Mouse (Mus musculus): ENCODE results near the gene Ddx41. TPM values are rescaled to one million over a fixed set of nuclear protein-coding genes. Genes with fewer than 3 reads are reported as not detected.

The Ddx41 gene
- polyA plus RNA-seq, 1 experiment from 2014 or later: 66.1 TPM

- no peak overlapping the region for H3K9ac ChIP-seq (ENCODE audit: low read length)
- H3K9me3 ChIP-seq (ENCODE audit: control insufficient read depth, low read length): no peaks in the 10 kb centered on the region
- no peak overlapping the region for H3K4me2 ChIP-seq (ENCODE audit: low read depth, low read length)
- no peak overlapping the region for H3K27ac ChIP-seq (ENCODE audit: low read length)
- no peaks in the 10 kb centered on the region for H3K27me3 ChIP-seq (ENCODE audit: control insufficient read depth, insufficient read depth, low read depth, low read length)
- H3K4me1 ChIP-seq (replicated peaks; ENCODE audit: control insufficient read depth, insufficient read depth, low read length): peaks cover 11% of the 10 kb centered on the region
- 90% methylated on average over 9 of the region's 9 CpGs for WGBS
- H3K4me3 ChIP-seq (ENCODE audit: low read length): no peak overlapping the region
- H3K36me3 ChIP-seq (ENCODE audit: control insufficient read depth, insufficient read depth, low read length): peaks cover 29% of the 10 kb centered on the region
- no peak for ATAC-seq (ENCODE audit: low read depth)
Observed at GRCm38 (mm10) chr13:55505810-55506209, 30.6 kb downstream of the Ddx41 start.

GRCm38 (mm10) chr13:55504390-55504789, 32.1 kb downstream of the Ddx41 start:
- H3K4me3 ChIP-seq (ENCODE audit: low read length): no peak overlapping the region
- WGBS: 85% methylated on average over 5 of the region's 5 CpGs
- no peak overlapping the region for H3K4me2 ChIP-seq (ENCODE audit: low read depth, low read length)
- ATAC-seq (ENCODE audit: low read depth): no peak
- no peak overlapping the region for H3K9ac ChIP-seq (ENCODE audit: low read length)
- H3K27ac ChIP-seq (ENCODE audit: low read length): no peak overlapping the region
- H3K36me3 ChIP-seq (ENCODE audit: control insufficient read depth, insufficient read depth, low read length): peaks cover 31% of the 10 kb centered on the region
- H3K4me1 ChIP-seq (replicated peaks; ENCODE audit: control insufficient read depth, insufficient read depth, low read length): no peaks in the 10 kb centered on the region
- H3K9me3 ChIP-seq (ENCODE audit: control insufficient read depth, low read length): no peaks in the 10 kb centered on the region
- no peaks in the 10 kb centered on the region for H3K27me3 ChIP-seq (ENCODE audit: control insufficient read depth, insufficient read depth, low read depth, low read length)

- H3K36me3 ChIP-seq (ENCODE audit: control insufficient read depth, insufficient read depth, low read length): peaks cover 26% of the 10 kb centered on the region
- H3K4me3 ChIP-seq (ENCODE audit: low read length): no peak overlapping the region
- H3K27me3 ChIP-seq (ENCODE audit: control insufficient read depth, insufficient read depth, low read depth, low read length): peaks cover 3% of the 10 kb centered on the region; the same call in 1 of the 2 replicates
- no peak overlapping the region for H3K27ac ChIP-seq (ENCODE audit: low read length)
- no peak overlapping the region for H3K4me2 ChIP-seq (ENCODE audit: low read depth, low read length)
- no peaks in the 10 kb centered on the region for H3K9me3 ChIP-seq (ENCODE audit: control insufficient read depth, low read length)
- WGBS: 88% methylated on average over 8 of the region's 8 CpGs
- no peaks in the 10 kb centered on the region for H3K4me1 ChIP-seq (replicated peaks; ENCODE audit: control insufficient read depth, insufficient read depth, low read length)
- no peak for ATAC-seq (ENCODE audit: low read depth)
- H3K9ac ChIP-seq (ENCODE audit: low read length): no peak overlapping the region
Observed at GRCm38 (mm10) chr13:55502405-55502804, 34.1 kb downstream of the Ddx41 start.

- peak; percentile 61; the same call in 1 of the 2 replicates for ATAC-seq (ENCODE audit: low read depth)
Observed at GRCm38 (mm10) chr13:55500575-55500974, 35.9 kb downstream of the Ddx41 start.

GRCm38 (mm10) chr13:55498906-55499305, 37.6 kb downstream of the Ddx41 start:
- Histone ChIP-seq H3K9ac (ENCODE audit: low read length) (no peak overlapping the region), H3K4me3 (ENCODE audit: low read length) (no peak overlapping the region), H3K4me1 (replicated peaks; ENCODE audit: control insufficient read depth, insufficient read depth, low read length) (peaks cover 12% of the 10 kb centered on the region), H3K27ac (ENCODE audit: low read length) (no peak overlapping the region), H3K36me3 (ENCODE audit: control insufficient read depth, insufficient read depth, low read length) (peaks cover 16% of the 10 kb centered on the region), H3K4me2 (ENCODE audit: low read depth, low read length) (no peak overlapping the region), H3K9me3 (ENCODE audit: control insufficient read depth, low read length) (no peaks in the 10 kb centered on the region), H3K27me3 (ENCODE audit: control insufficient read depth, insufficient read depth, low read depth, low read length) (peaks cover 3% of the 10 kb centered on the region; the same call in 1 of the 2 replicates)
- WGBS: 65% methylated on average over 11 of the region's 11 CpGs
- ATAC-seq (ENCODE audit: low read depth): no peak

More at GRCm38 (mm10) chr13:55500575-55500974, 35.9 kb downstream of the Ddx41 start:
- Histone ChIP-seq H3K4me2 (ENCODE audit: low read depth, low read length) (no peak overlapping the region), H3K9ac (ENCODE audit: low read length) (no peak overlapping the region), H3K36me3 (ENCODE audit: control insufficient read depth, insufficient read depth, low read length) (peaks cover 19% of the 10 kb centered on the region), H3K27me3 (ENCODE audit: control insufficient read depth, insufficient read depth, low read depth, low read length) (peaks cover 3% of the 10 kb centered on the region; the same call in 1 of the 2 replicates), H3K27ac (ENCODE audit: low read length) (no peak overlapping the region), H3K4me3 (ENCODE audit: low read length) (no peak overlapping the region), H3K4me1 (replicated peaks; ENCODE audit: control insufficient read depth, insufficient read depth, low read length) (peaks cover 4% of the 10 kb centered on the region), H3K9me3 (ENCODE audit: control insufficient read depth, low read length) (no peaks in the 10 kb centered on the region)
- 45% methylated on average over 10 of the region's 10 CpGs for WGBS

- H3K27me3 ChIP-seq (ENCODE audit: control insufficient read depth, insufficient read depth, low read depth, low read length): peaks cover 7% of the 10 kb centered on the region; the same call in 1 of the 2 replicates
- ATAC-seq (ENCODE audit: low read depth): no peak
- no peaks in the 10 kb centered on the region for H3K9me3 ChIP-seq (ENCODE audit: control insufficient read depth, low read length)
- no peak overlapping the region for H3K9ac ChIP-seq (ENCODE audit: low read length)
- H3K4me2 ChIP-seq (ENCODE audit: low read depth, low read length): no peak overlapping the region
- H3K36me3 ChIP-seq (ENCODE audit: control insufficient read depth, insufficient read depth, low read length): peaks cover 9% of the 10 kb centered on the region
- peaks cover 12% of the 10 kb centered on the region for H3K4me1 ChIP-seq (replicated peaks; ENCODE audit: control insufficient read depth, insufficient read depth, low read length)
- 83% methylated on average over 6 of the region's 6 CpGs for WGBS
- no peak overlapping the region for H3K4me3 ChIP-seq (ENCODE audit: low read length)
- H3K27ac ChIP-seq (ENCODE audit: low read length): no peak overlapping the region
Observed at GRCm38 (mm10) chr13:55496661-55497060, 39.8 kb downstream of the Ddx41 start.

- no peak overlapping the region for H3K27ac ChIP-seq (ENCODE audit: low read length)
- H3K9me3 ChIP-seq (ENCODE audit: control insufficient read depth, low read length): no peaks in the 10 kb centered on the region
- H3K4me1 ChIP-seq (replicated peaks; ENCODE audit: control insufficient read depth, insufficient read depth, low read length): peaks cover 12% of the 10 kb centered on the region
- no peak overlapping the region for H3K4me2 ChIP-seq (ENCODE audit: low read depth, low read length)
- H3K4me3 ChIP-seq (ENCODE audit: low read length): no peak overlapping the region
- peaks cover 9% of the 10 kb centered on the region for H3K36me3 ChIP-seq (ENCODE audit: control insufficient read depth, insufficient read depth, low read length)
- no peak for ATAC-seq (ENCODE audit: low read depth)
- peaks cover 7% of the 10 kb centered on the region; the same call in 1 of the 2 replicates for H3K27me3 ChIP-seq (ENCODE audit: control insufficient read depth, insufficient read depth, low read depth, low read length)
- WGBS: 35% methylated on average over 4 of the region's 4 CpGs
- no peak overlapping the region for H3K9ac ChIP-seq (ENCODE audit: low read length)
Observed at GRCm38 (mm10) chr13:55495702-55496101, 40.8 kb downstream of the Ddx41 start.

- WGBS: 15% methylated on average over 18 of the region's 18 CpGs
- Histone ChIP-seq H3K27ac (ENCODE audit: low read length) (no peak overlapping the region), H3K4me2 (ENCODE audit: low read depth, low read length) (no peak overlapping the region), H3K9ac (ENCODE audit: low read length) (no peak overlapping the region), H3K36me3 (ENCODE audit: control insufficient read depth, insufficient read depth, low read length) (peaks cover 9% of the 10 kb centered on the region), H3K9me3 (ENCODE audit: control insufficient read depth, low read length) (no peaks in the 10 kb centered on the region), H3K27me3 (ENCODE audit: control insufficient read depth, insufficient read depth, low read depth, low read length) (peaks cover 7% of the 10 kb centered on the region; the same call in 1 of the 2 replicates), H3K4me3 (ENCODE audit: low read length) (no peak overlapping the region), H3K4me1 (replicated peaks; ENCODE audit: control insufficient read depth, insufficient read depth, low read length) (peaks cover 12% of the 10 kb centered on the region)
- peak; percentile 51 for ATAC-seq (ENCODE audit: low read depth)
Observed at GRCm38 (mm10) chr13:55494883-55495621, 41.4 kb downstream of the Ddx41 start.

- H3K4me3 ChIP-seq (ENCODE audit: low read length): no peak overlapping the region
- ATAC-seq (ENCODE audit: low read depth): peak; percentile 48
- H3K36me3 ChIP-seq (ENCODE audit: control insufficient read depth, insufficient read depth, low read length): peaks cover 7% of the 10 kb centered on the region
- H3K9me3 ChIP-seq (ENCODE audit: control insufficient read depth, low read length): no peaks in the 10 kb centered on the region
- no peak overlapping the region for H3K4me2 ChIP-seq (ENCODE audit: low read depth, low read length)
- 13% methylated on average over 2 of the region's 2 CpGs for WGBS
- no peak overlapping the region for H3K9ac ChIP-seq (ENCODE audit: low read length)
- H3K4me1 ChIP-seq (replicated peaks; ENCODE audit: control insufficient read depth, insufficient read depth, low read length): peaks cover 12% of the 10 kb centered on the region
- peaks cover 7% of the 10 kb centered on the region; the same call in 1 of the 2 replicates for H3K27me3 ChIP-seq (ENCODE audit: control insufficient read depth, insufficient read depth, low read depth, low read length)
- no peak overlapping the region for H3K27ac ChIP-seq (ENCODE audit: low read length)
Observed at GRCm38 (mm10) chr13:55494257-55494656, 42.2 kb downstream of the Ddx41 start.

Measured in lung, embryonic 16.5 days (tissue).